Mouse (Mus musculus): ENCODE measurements around the gene Lbp. TPM values are rescaled to one million over a fixed set of nuclear protein-coding genes. Genes with fewer than 3 reads are reported as not detected.

Gene Lbp
- total RNA-seq, 2 experiments from 2014 or later, result 140 to 215 TPM

Other genes with a start within 250 kb of the Lbp start
- not detected in 2 replicates for gene Tgm2, start 160.1 kb upstream of the Lbp start, total RNA-seq (2014; fragmentation: Nextera tagmentation)
- 0.04 and 0.21 TPM in 2 replicates for gene Tgm2, start 160.1 kb upstream of the Lbp start, total RNA-seq (2017)
- gene D630003M21Rik, start 77.3 kb upstream of the Lbp start, total RNA-seq (2014; fragmentation: Nextera tagmentation), result 0.21 TPM in 1 of 2 replicates, not detected in the other
- gene D630003M21Rik, start 77.3 kb upstream of the Lbp start, total RNA-seq (2017), result not detected in 2 replicates
- gene Bpi, start 48.4 kb upstream of the Lbp start, total RNA-seq (2014; fragmentation: Nextera tagmentation), result not detected in 2 replicates
- not detected in 2 replicates for gene Bpi, start 48.4 kb upstream of the Lbp start, total RNA-seq (2017)
- gene Snhg11, start 69.1 kb downstream of the Lbp start, total RNA-seq (2014; fragmentation: Nextera tagmentation), result 0.04 TPM in 1 of 2 replicates, not detected in the other
- gene Snhg11, start 69.1 kb downstream of the Lbp start, total RNA-seq (2017), result 0.21 TPM in 1 of 2 replicates, not detected in the other
- 24.0 and 54.0 TPM in 2 replicates for gene Ralgapb, start 103.4 kb downstream of the Lbp start, total RNA-seq (2014; fragmentation: Nextera tagmentation)
- gene Ralgapb, start 103.4 kb downstream of the Lbp start, total RNA-seq (2017), result 25.8 and 32.1 TPM in 2 replicates
- gene Adig, start 196.1 kb downstream of the Lbp start, total RNA-seq (2014; fragmentation: Nextera tagmentation), result not detected in 2 replicates
- gene Adig, start 196.1 kb downstream of the Lbp start, total RNA-seq (2017), result not detected in 2 replicates
- gene Arhgap40, start 206.3 kb downstream of the Lbp start, total RNA-seq (2014; fragmentation: Nextera tagmentation), result not detected in 2 replicates
- gene Arhgap40, start 206.3 kb downstream of the Lbp start, total RNA-seq (2017), result 2.9 TPM in 1 of 2 replicates, not detected in the other

Measured in granulocyte monocyte progenitor cell, adult 5-6 weeks (primary cell).